15 mouse cellular contexts compared by ENCODE assay signal in genomic region chr17:51191381-51191780, GRCm38 (mm10).
"Had no signal": no experiment of that assay in that cellular context is flagged by ENCODE, and none has a peak within 500 bp of the region (broad histone marks: within the 10 kb centered on the region; RNA-seq: fewer than 3 reads in every experiment).

No protein-coding gene starts in this region.

- H3K36me3 ChIP-seq: neural tube, embryonic 15.5 days; stomach, embryonic 15.5 days had no signal

- H3K27me3 ChIP-seq: neural tube, embryonic 15.5 days; stomach, embryonic 15.5 days had no signal

- DNase-seq: retina, postnatal 1 day; right cerebral cortex, adult 18-20 months; right cerebral cortex, postnatal 14 days; right cerebral cortex, postnatal 25 days; right cerebral cortex, postnatal 4 days; spleen, adult 18-20 months; thymus, adult 18-20 months; thymus, adult 2 months; thymus, postnatal 14 days; thymus, postnatal 25 days; thymus, postnatal 36 days; thymus, postnatal 4 days had no signal

- H3K27ac ChIP-seq: neural tube, embryonic 15.5 days; stomach, embryonic 15.5 days; stomach, postnatal 0 days had no signal

- H3K4me2 ChIP-seq: neural tube, embryonic 15.5 days; stomach, embryonic 15.5 days had no signal

- H3K4me1 ChIP-seq: neural tube, embryonic 15.5 days; stomach, embryonic 15.5 days had no signal

- H3K9ac ChIP-seq: neural tube, embryonic 15.5 days; stomach, embryonic 15.5 days had no signal

- H3K9me3 ChIP-seq: neural tube, embryonic 15.5 days; stomach, embryonic 15.5 days had no signal

- H3K4me3 ChIP-seq: neural tube, embryonic 15.5 days; stomach, embryonic 15.5 days had no signal
